Mouse (Mus musculus): ENCODE measurements around the gene Hdac6. TPM values are rescaled to one million over a fixed set of nuclear protein-coding genes. Genes with fewer than 3 reads are reported as not detected.
A peak's percentile ranks its signal among the peaks of the same experiment; 100 is the strongest.
"Not testable (repeated sequence)": the region's sequence is repeated elsewhere in the genome, so short reads cannot be mapped to it uniquely, and the experiment has no call there.

The Hdac6 gene
- polyA plus RNA-seq, 1 experiment from 2014 or later, result 8.9 TPM

GRCm38 (mm10) chrX:7919601-7920383 is 27.9 kb downstream of the Hdac6 start, which contains the start of gene Pcsk1n:
Pcsk1n (plus strand) TSS chrX:7919822.
- Histone ChIP-seq H3K27me3 (peaks cover 66% of the 10 kb centered on the region), H3K4me3 (replicated peaks) (no peak within 1 kb of the TSS), H3K27ac (no peak within 1 kb of the TSS), H3K9me3 (replicated peaks) (no peaks in the 10 kb centered on the region), H3K9ac (no peak within 1 kb of the TSS), H3K36me3 (no peaks in the 10 kb centered on the region), H3K4me1 (replicated peaks) (0 out of 2 replicates have a peak, but pooled peaks cover 2% of the 10 kb centered on the region), H3K4me2 (no peak within 1 kb of the TSS)
- WGBS (ENCODE audit: insufficient replicate concordance), result 12% methylated on average over 31 of the region's 40 CpGs
- no peak for ATAC-seq (ENCODE audit: low read depth)
- DNase-seq, result no peak

- not testable (repeated sequence) for H3K36me3 ChIP-seq; H3K4me2 ChIP-seq; H3K27ac ChIP-seq; ATAC-seq (ENCODE audit: low read depth); H3K9me3 ChIP-seq (replicated peaks); H3K9ac ChIP-seq; H3K4me3 ChIP-seq (replicated peaks); H3K4me1 ChIP-seq (replicated peaks); DNase-seq
- 39% methylated on average over 6 of the region's 6 CpGs for WGBS (ENCODE audit: insufficient replicate concordance)
- peaks cover 47% of the 10 kb centered on the region for H3K27me3 ChIP-seq
Measured at GRCm38 (mm10) chrX:7917960-7918359, 29.7 kb downstream of the Hdac6 start.

- H3K27ac ChIP-seq; H3K9me3 ChIP-seq (replicated peaks); H3K4me1 ChIP-seq (replicated peaks); H3K4me3 ChIP-seq (replicated peaks); H3K9ac ChIP-seq; ATAC-seq (ENCODE audit: low read depth); H3K4me2 ChIP-seq; H3K36me3 ChIP-seq: not testable (repeated sequence)
- H3K27me3 ChIP-seq, result peaks cover 25% of the 10 kb centered on the region
- peak; percentile 15 for DNase-seq
- WGBS (ENCODE audit: insufficient replicate concordance), result 14% methylated on average over 3 of the region's 3 CpGs
Measured at GRCm38 (mm10) chrX:7915669-7916068, 32.0 kb downstream of the Hdac6 start.

DNA sequence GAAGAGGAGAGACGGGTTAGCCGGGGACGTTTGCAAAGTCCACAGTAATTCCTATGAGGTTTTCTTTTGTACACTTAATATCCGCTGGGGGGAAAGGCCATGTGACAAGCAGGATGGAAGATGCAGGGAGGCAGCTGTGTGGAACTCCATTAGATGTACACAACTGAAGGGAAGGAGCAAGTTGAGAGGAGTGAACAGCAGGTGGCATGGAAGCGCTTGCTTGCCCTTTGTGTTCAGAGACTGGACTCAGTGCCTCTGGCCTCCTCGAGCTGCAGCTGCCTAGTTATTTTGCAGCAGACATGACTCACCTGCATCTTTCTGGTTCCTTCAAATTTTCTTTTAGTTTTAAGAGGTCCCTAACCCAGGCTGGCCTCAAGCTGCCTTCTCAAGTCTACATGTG is 37.2 kb downstream of the Hdac6 start:
- Histone ChIP-seq H3K36me3 (peaks cover 12% of the 10 kb centered on the region), H3K27me3 (no peaks in the 10 kb centered on the region), H3K4me1 (replicated peaks) (no peaks in the 10 kb centered on the region), H3K4me2 (no peak overlapping the region), H3K9me3 (replicated peaks) (no peaks in the 10 kb centered on the region), H3K4me3 (replicated peaks) (no peak overlapping the region), H3K27ac (no peak overlapping the region), H3K9ac (no peak overlapping the region)
- ATAC-seq (ENCODE audit: low read depth), result no peak
- no peak for DNase-seq
- 60% methylated on average over 6 of the region's 6 CpGs for WGBS (ENCODE audit: insufficient replicate concordance)

- not testable (repeated sequence) for ATAC-seq (ENCODE audit: low read depth); H3K4me1 ChIP-seq (replicated peaks); H3K9ac ChIP-seq; H3K9me3 ChIP-seq (replicated peaks); H3K27me3 ChIP-seq; H3K27ac ChIP-seq; H3K4me3 ChIP-seq (replicated peaks); DNase-seq; H3K4me2 ChIP-seq
- H3K36me3 ChIP-seq, result peaks cover 12% of the 10 kb centered on the region
- 66% methylated on average over 4 of the region's 4 CpGs for WGBS (ENCODE audit: insufficient replicate concordance)
Measured at GRCm38 (mm10) chrX:7909242-7909641, 38.4 kb downstream of the Hdac6 start, which contains the start of gene Gm10490. Gm10490 (plus strand) TSS chrX:7909542.

- no peak within 1 kb of the TSS for H3K4me2 ChIP-seq
- H3K4me1 ChIP-seq (replicated peaks), result no peaks in the 10 kb centered on the region
- peaks cover 12% of the 10 kb centered on the region for H3K36me3 ChIP-seq
- ATAC-seq (ENCODE audit: low read depth) (no peak), DNase-seq (no peak)
- 70% methylated on average over 5 of the region's 5 CpGs for WGBS (ENCODE audit: insufficient replicate concordance)
- H3K27ac ChIP-seq, result no peak within 1 kb of the TSS
- no peaks in the 10 kb centered on the region for H3K9me3 ChIP-seq (replicated peaks)
- H3K4me3 ChIP-seq (replicated peaks), result no peak within 1 kb of the TSS
- H3K9ac ChIP-seq, result no peak within 1 kb of the TSS
- H3K27me3 ChIP-seq, result no peaks in the 10 kb centered on the region
Measured at GRCm38 (mm10) chrX:7907735-7908134, 40.0 kb downstream of the Hdac6 start, which contains the start of gene Gm10491. Gm10491 (minus strand) TSS chrX:7907835.

DNA sequence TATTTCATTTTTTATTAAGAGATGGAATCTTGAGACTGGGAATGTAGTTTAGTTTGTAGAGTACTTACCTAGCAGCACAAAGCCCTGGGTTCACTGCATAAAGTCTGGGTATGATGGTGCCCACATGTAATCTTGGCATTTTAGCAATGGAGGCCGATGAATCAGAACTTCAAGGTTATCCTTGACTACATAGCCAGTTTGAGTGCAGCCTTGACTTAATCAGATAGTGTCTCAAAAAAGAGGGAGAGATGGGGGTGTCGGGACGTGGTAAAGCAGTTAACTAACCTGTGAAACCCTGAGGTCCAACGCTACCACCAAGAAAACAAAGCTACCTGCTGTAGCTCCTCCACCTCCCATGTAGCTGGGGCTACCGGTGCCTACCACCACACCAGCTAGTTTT is 43.2 kb downstream of the Hdac6 start:
- Histone ChIP-seq H3K9me3 (replicated peaks) (no peaks in the 10 kb centered on the region), H3K4me2 (no peak overlapping the region), H3K27me3 (no peaks in the 10 kb centered on the region), H3K27ac (no peak overlapping the region), H3K36me3 (peaks cover 12% of the 10 kb centered on the region), H3K4me3 (replicated peaks) (no peak overlapping the region), H3K4me1 (replicated peaks) (peaks cover 8% of the 10 kb centered on the region), H3K9ac (no peak overlapping the region)
- WGBS (ENCODE audit: insufficient replicate concordance), result 82% methylated on average over 5 of the region's 5 CpGs
- no peak for ATAC-seq (ENCODE audit: low read depth)
- no peak for DNase-seq

GRCm38 (mm10) chrX:7898880-7899874 is 48.5 kb downstream of the Hdac6 start, which contains the start of the genes Pqbp1 and Timm17b:
Pqbp1 (minus strand) TSS chrX:7899269.
Timm17b (plus strand) TSS chrX:7899357.
- WGBS (ENCODE audit: insufficient replicate concordance), result 10% methylated on average over 62 of the region's 62 CpGs
- Histone ChIP-seq H3K27ac (peak within 1 kb of the TSS; percentile 73), H3K9ac (peak within 1 kb of the TSS; percentile 72), H3K36me3 (peaks cover 18% of the 10 kb centered on the region), H3K4me3 (replicated peaks) (peak within 1 kb of the TSS; percentile 69), H3K4me1 (replicated peaks) (peaks cover 13% of the 10 kb centered on the region), H3K9me3 (replicated peaks) (no peaks in the 10 kb centered on the region), H3K4me2 (peak within 1 kb of the TSS; percentile 75), H3K27me3 (no peaks in the 10 kb centered on the region)
- DNase-seq (peak; percentile 84), ATAC-seq (ENCODE audit: low read depth) (peak; percentile 99)

DNA sequence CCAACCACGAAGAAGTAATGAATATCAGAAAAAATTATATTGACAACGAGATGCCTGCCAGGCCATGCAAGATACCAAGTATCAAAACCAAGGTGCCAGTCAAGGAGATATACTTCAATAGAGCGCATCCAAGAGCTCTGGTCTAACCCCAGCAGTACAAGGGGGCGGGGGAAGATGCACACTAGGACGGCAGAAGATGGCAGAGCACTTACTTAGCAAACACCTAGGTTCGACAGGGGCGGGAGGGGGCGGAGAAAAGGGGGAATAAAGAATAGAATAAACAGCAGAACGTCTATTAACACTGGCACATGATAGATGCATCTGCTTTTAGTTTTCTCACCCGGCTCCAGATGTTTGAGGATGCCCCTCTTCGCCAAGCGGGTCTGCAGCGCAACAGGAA is 49.5 kb downstream of the Hdac6 start:
- Histone ChIP-seq H3K36me3 (peaks cover 21% of the 10 kb centered on the region), H3K27me3 (no peaks in the 10 kb centered on the region), H3K4me1 (replicated peaks) (peaks cover 13% of the 10 kb centered on the region), H3K9me3 (replicated peaks) (no peaks in the 10 kb centered on the region), H3K27ac (peak overlapping the region; percentile 67; the same call in 1 of the 2 replicates), H3K4me2 (peak overlapping the region; percentile 68), H3K4me3 (replicated peaks) (peak overlapping the region; percentile 69), H3K9ac (peak overlapping the region; percentile 70)
- no peak for DNase-seq
- ATAC-seq (ENCODE audit: low read depth), result no peak
- WGBS (ENCODE audit: insufficient replicate concordance), result 26% methylated on average over 13 of the region's 13 CpGs

DNA sequence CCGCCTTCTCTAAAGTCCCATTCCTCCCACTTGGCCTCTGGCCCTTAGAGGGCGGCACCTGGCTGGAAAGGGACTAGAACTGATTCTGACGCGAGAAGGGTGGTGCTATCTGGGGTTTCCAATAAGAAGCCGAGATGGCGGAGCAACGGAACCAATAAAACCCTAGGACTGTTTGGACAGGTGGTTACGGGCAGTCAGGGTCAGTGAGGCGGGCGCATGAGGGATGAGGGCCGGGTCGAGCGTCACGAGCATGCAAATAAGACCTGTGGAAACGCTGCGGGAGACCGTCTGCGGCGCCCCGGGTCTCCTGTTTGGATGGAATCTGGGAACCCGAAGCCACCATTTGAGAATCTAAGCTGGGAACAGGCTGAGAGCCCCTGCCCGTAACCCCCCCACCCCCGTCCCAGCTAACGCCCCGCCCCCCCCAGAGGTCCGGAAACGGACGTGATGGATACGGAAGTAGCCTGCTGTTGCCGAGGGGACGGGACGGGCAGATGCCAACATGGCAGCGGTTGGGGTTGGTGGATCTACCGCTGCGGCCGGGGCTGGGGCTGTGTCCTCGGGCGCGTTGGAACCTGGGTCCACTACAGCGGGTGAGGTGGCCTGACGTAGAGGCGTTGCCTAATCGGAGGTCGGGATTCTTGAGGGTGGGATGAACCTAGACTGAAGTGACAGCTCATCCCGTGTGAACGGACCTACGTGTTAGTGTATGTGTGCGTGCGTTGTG is 63.7 kb downstream of the Hdac6 start, which contains the start of gene Slc35a2:
Slc35a2 (plus strand) TSS at position 188 of the 727 bp plus-strand sequence.
- Histone ChIP-seq H3K4me2 (peak within 1 kb of the TSS; percentile 75), H3K9ac (peak within 1 kb of the TSS; percentile 66), H3K36me3 (no peaks in the 10 kb centered on the region), H3K27ac (peak within 1 kb of the TSS; percentile 63), H3K9me3 (replicated peaks) (no peaks in the 10 kb centered on the region), H3K4me1 (replicated peaks) (peaks cover 19% of the 10 kb centered on the region), H3K27me3 (no peaks in the 10 kb centered on the region), H3K4me3 (replicated peaks) (peak within 1 kb of the TSS; percentile 72)
- ATAC-seq (ENCODE audit: low read depth) (peak; percentile 95), DNase-seq (peak; percentile 77)
- WGBS (ENCODE audit: insufficient replicate concordance), result 7% methylated on average over 47 of the region's 49 CpGs

Data from liver, embryonic 13.5 days (tissue).